Mouse (Mus musculus) neural tube, embryonic 13.5 days (tissue): ENCODE data around the gene Leng1. TPM values are rescaled to one million over a fixed set of nuclear protein-coding genes. Genes with fewer than 3 reads are reported as not detected.

ENCODE experiments used
- ATAC-seq: fragments of 200-750 bp; cut with Nextera tagmentation; 2 replicates; pipeline ENCODE4 v1.8.0; 2017; ENCODE audit warnings: low read depth, mild to moderate bottlenecking, moderate TSS enrichment, moderate library complexity
- H3K27ac ChIP-seq: fragments of 300-500 bp; sonication (generic); replicated peaks from 2 replicates; pipeline ENCODE4 v1.5.1; 2015; ENCODE audit warnings: moderate library complexity, mild to moderate bottlenecking, inconsistent platforms
- H3K27me3 ChIP-seq: fragments of 300-500 bp; sonication (generic); 2 replicates; pipeline ENCODE4 v1.6.1; 2015; ENCODE audit warnings: mild to moderate bottlenecking, inconsistent platforms
- H3K36me3 ChIP-seq: fragments of 300-500 bp; sonication (generic); 2 replicates; pipeline ENCODE4 v1.6.1; 2015; ENCODE audit warnings: mild to moderate bottlenecking, inconsistent platforms
- H3K4me1 ChIP-seq: fragments of 300-500 bp; sonication (generic); replicated peaks from 2 replicates; pipeline ENCODE4 v1.6.1; 2015; ENCODE audit warnings: inconsistent platforms
- H3K4me2 ChIP-seq: fragments of 300-500 bp; sonication (generic); 2 replicates; pipeline ENCODE4 v1.6.1; 2015; ENCODE audit warnings: inconsistent platforms, mild to moderate bottlenecking, moderate library complexity
- H3K4me3 ChIP-seq: fragments of 300-500 bp; sonication (generic); 2 replicates; pipeline ENCODE4 v1.5.1; 2015; ENCODE audit warnings: mild to moderate bottlenecking, inconsistent platforms
- H3K9ac ChIP-seq: fragments of 300-500 bp; sonication (generic); 2 replicates; pipeline ENCODE4 v1.6.1; 2015; ENCODE audit warnings: moderate library complexity, mild to moderate bottlenecking, inconsistent platforms
- H3K9me3 ChIP-seq: fragments of 300-500 bp; sonication (generic); 2 replicates; pipeline ENCODE4 v1.6.1; 2016; ENCODE audit warnings: inconsistent platforms
- WGBS: fragments of 180-500 bp; shearing (Covaris S2); methylation state at CpG from one replicate; pipeline ENCODE4 v1.1.7; 2015; 5-methylcytosine and 5-hydroxymethylcytosine counted together
- polyA plus RNA-seq: library from polyadenylated mRNA; unstranded; fragments of >200 nt; fragmentation: Nextera tagmentation; extraction: Ambion mirVana; gene quantifications from 2 replicates; pipeline ENCODE4 v1.2.1, GENCODE M21; 2015

The Leng1 gene
- polyA plus RNA-seq, 1 experiment from 2014 or later = 18.0 TPM

- peak overlapping the region; percentile 98 for H3K4me3 ChIP-seq
- H3K36me3 ChIP-seq = peaks cover 17% of the 10 kb centered on the region
- H3K9me3 ChIP-seq = no peaks in the 10 kb centered on the region
- H3K27ac ChIP-seq = peak overlapping the region; percentile 98
- peak overlapping the region; percentile 100 for H3K9ac ChIP-seq
- ATAC-seq = no peak; the same call in none of the 2 replicates
- peaks cover 47% of the 10 kb centered on the region for H3K4me1 ChIP-seq
- H3K27me3 ChIP-seq = no peaks in the 10 kb centered on the region
- WGBS = under 1% methylated on average over 53 of the region's 58 CpGs
- H3K4me2 ChIP-seq = peak overlapping the region; percentile 92
Observed at GRCm38 (mm10) chr7:3645488-3646025, 20.1 kb downstream of the Leng1 start.

GRCm38 (mm10) chr7:3644672-3645487 is 20.8 kb downstream of the Leng1 start, which contains the start of gene Cnot3:
Gene Cnot3 (plus strand): TSS chr7:3645268.
- WGBS = under 1% methylated on average over 56 of the region's 58 CpGs
- H3K36me3 ChIP-seq = peaks cover 19% of the 10 kb centered on the region
- peak within 1 kb of the TSS; percentile 92 for H3K4me2 ChIP-seq
- peak within 1 kb of the TSS; percentile 98 for H3K4me3 ChIP-seq
- ATAC-seq = peak; percentile 98
- H3K4me1 ChIP-seq = peaks cover 47% of the 10 kb centered on the region
- H3K27ac ChIP-seq = peak within 1 kb of the TSS; percentile 98
- H3K9me3 ChIP-seq = no peaks in the 10 kb centered on the region
- H3K9ac ChIP-seq = peak within 1 kb of the TSS; percentile 100
- H3K27me3 ChIP-seq = no peaks in the 10 kb centered on the region

DNA sequence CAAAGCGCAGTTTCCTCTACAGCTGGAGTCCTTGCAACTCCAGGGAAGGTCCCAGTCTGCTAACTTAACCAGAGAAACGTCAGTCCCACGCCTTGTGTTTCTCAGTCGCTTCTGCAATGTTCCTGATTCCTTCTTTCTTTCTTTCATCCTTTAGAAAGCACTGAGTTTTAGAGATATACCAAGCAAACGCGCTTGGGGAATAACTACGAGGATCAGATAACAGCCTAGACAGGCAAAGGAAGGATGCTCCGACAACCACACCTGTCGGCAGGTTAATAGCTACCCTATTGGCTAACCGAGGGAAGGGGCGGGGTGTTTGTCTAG is 21.3 kb downstream of the Leng1 start:
- peak overlapping the region; percentile 25; the same call in 1 of the 2 replicates for H3K27ac ChIP-seq
- H3K4me3 ChIP-seq = peak overlapping the region; percentile 98
- no peaks in the 10 kb centered on the region for H3K9me3 ChIP-seq
- H3K9ac ChIP-seq = peak overlapping the region; percentile 41; the same call in 1 of the 2 replicates
- H3K4me2 ChIP-seq = peak overlapping the region; percentile 66
- H3K4me1 ChIP-seq = peaks cover 43% of the 10 kb centered on the region
- no peaks in the 10 kb centered on the region for H3K27me3 ChIP-seq
- H3K36me3 ChIP-seq = peaks cover 25% of the 10 kb centered on the region
- ATAC-seq = peak; percentile 1; the same call in 1 of the 2 replicates
- WGBS = 2% methylated on average over 11 of the region's 11 CpGs

DNA sequence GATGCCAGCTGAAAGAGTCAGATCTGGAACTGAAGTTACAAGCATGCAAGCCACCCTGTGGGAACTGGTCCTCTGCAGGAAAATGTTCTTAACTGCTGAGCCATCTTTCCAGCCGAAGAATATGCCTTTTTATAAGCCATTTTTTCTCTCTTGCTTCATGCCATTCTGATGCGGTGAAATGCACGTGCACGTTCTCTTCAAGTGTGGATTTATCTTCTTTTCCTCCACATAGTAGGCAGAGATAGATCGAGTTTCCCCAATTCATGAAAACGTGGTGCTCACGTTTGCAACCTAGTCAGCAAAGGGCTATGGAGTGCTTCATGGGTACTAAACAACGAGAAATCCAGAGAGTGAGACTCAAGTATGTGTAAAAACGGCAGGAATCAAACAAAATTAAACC is 21.8 kb downstream of the Leng1 start:
- 26% methylated on average over 9 of the region's 9 CpGs for WGBS
- peaks cover 30% of the 10 kb centered on the region for H3K36me3 ChIP-seq
- no peak for ATAC-seq
- peak overlapping the region; percentile 25; the same call in 1 of the 2 replicates for H3K27ac ChIP-seq
- H3K4me2 ChIP-seq = peak overlapping the region; percentile 66
- H3K9ac ChIP-seq = peak overlapping the region; percentile 41; the same call in 1 of the 2 replicates
- no peaks in the 10 kb centered on the region for H3K9me3 ChIP-seq
- peak overlapping the region; percentile 98 for H3K4me3 ChIP-seq
- no peaks in the 10 kb centered on the region for H3K27me3 ChIP-seq
- peaks cover 38% of the 10 kb centered on the region for H3K4me1 ChIP-seq

DNA sequence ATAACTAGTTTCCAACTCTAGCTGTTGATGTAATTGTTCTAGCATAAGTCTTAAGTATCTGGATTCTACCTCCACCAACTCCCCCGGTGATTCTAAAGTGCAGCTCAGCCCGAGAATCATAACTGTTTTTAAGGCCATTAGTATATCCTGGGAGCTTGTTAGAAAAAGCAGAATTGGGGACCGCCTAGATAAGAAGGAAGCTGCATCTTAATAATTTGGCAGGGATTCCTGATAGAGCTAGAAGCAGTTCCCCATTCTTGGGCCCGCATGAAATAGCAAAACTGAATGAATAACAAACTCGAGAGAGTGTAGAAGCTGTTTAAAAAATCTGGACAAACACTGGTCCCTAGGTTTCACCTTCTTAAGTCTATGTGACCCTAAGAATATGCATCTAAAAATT is 22.2 kb downstream of the Leng1 start:
- Histone ChIP-seq H3K9ac (0 out of 2 replicates have a peak overlapping the region, but pooled peaks have one; percentile 41), H3K4me1 (peaks cover 34% of the 10 kb centered on the region), H3K36me3 (peaks cover 34% of the 10 kb centered on the region), H3K4me2 (peak overlapping the region; percentile 66), H3K9me3 (no peaks in the 10 kb centered on the region), H3K4me3 (no peak overlapping the region; the same call in 1 of the 2 replicates), H3K27me3 (no peaks in the 10 kb centered on the region), H3K27ac (no peak overlapping the region)
- 69% methylated on average over 5 of the region's 5 CpGs for WGBS
- ATAC-seq = no peak

DNA sequence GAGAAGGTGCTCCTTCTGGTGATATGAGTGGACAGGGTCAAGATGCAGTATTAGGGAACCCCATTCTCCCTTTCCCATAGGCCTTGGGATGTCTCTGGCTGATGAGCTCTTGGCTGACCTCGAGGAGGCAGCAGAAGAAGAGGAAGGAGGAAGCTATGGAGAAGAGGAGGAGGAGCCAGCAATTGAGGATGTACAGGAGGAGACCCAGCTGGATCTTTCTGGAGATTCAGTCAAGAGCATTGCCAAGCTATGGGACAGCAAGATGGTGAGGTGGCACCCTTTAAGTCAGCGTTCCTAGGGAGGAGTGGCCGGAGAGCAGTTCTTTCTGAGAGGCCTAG is 35.2 kb downstream of the Leng1 start:
- Histone ChIP-seq H3K9me3 (no peaks in the 10 kb centered on the region), H3K27ac (peak overlapping the region; percentile 69; the same call in 1 of the 2 replicates), H3K36me3 (peaks cover 38% of the 10 kb centered on the region), H3K27me3 (no peaks in the 10 kb centered on the region), H3K4me2 (peak overlapping the region; percentile 99), H3K9ac (peak overlapping the region; percentile 89), H3K4me1 (peaks cover 38% of the 10 kb centered on the region), H3K4me3 (peak overlapping the region; percentile 73)
- WGBS = 65% methylated on average over 3 of the region's 3 CpGs
- peak; percentile 9; the same call in 1 of the 2 replicates for ATAC-seq

DNA sequence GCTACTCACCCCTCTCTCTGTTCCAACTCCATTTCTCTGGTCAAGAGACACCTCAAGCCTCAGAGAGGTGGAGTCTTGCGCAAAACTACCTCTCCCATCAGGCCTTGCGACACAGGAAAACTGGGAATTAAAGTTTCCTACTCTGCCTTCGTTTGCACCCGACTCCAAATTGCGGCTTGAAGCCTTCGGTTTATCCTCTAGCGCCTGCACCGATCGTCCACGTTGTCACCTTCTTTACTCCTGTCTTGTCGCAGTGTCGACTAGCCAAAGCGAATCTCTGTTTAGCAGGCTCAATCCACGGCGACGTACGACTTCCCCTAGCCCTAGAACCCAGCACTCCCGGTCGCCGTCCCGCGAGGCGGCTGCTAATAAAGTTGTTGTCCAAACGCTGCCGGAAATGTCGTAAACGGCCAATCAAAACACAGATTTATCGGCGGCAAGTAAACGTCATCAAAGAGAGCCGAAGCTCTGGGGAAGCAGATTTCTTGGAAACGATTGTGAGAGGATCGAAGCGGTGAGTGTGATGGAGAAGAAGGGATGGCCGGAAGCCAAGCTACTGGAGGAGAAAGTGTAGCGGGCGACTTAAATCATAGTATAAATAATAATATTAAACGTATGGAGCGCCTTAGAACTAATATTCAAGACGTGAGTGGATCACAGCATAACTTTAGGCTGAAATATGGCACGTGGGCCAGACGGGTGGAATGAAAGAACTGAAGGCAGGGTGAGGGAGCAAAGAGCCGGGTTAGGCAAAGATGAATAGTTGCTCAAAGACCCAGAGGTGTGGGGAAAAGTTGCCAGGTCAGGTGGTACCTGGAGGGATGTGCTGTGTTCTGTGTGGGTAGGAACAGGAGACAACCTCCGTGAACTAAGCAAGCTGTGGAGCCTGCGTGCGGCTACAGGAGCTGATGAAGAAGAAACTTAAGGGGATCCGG is 35.8 kb downstream of the Leng1 start, which contains the start of the genes Tfpt and Prpf31:
Gene Tfpt, minus strand, starts transcription at position 387 of the 935 bp plus-strand sequence.
Gene Prpf31, plus strand, starts transcription at position 443 of the 935 bp plus-strand sequence.
- under 1% methylated on average over 47 of the region's 47 CpGs for WGBS
- H3K4me1 ChIP-seq = peaks cover 38% of the 10 kb centered on the region
- H3K36me3 ChIP-seq = peaks cover 35% of the 10 kb centered on the region
- H3K9me3 ChIP-seq = no peaks in the 10 kb centered on the region
- peak within 1 kb of the TSS; percentile 99 for H3K4me2 ChIP-seq
- H3K9ac ChIP-seq = peak within 1 kb of the TSS; percentile 89
- ATAC-seq = peak; percentile 85
- peak within 1 kb of the TSS; percentile 73 for H3K4me3 ChIP-seq
- H3K27me3 ChIP-seq = no peaks in the 10 kb centered on the region
- peak within 1 kb of the TSS; percentile 84 for H3K27ac ChIP-seq

GRCm38 (mm10) chr7:3629030-3629429 is 36.6 kb downstream of the Leng1 start:
- ATAC-seq = peak; percentile 60
- H3K4me1 ChIP-seq = peaks cover 38% of the 10 kb centered on the region
- peak overlapping the region; percentile 84; the same call in 1 of the 2 replicates for H3K27ac ChIP-seq
- H3K4me3 ChIP-seq = peak overlapping the region; percentile 73
- peak overlapping the region; percentile 89 for H3K9ac ChIP-seq
- H3K9me3 ChIP-seq = no peaks in the 10 kb centered on the region
- H3K4me2 ChIP-seq = peak overlapping the region; percentile 99
- 39% methylated on average over 4 of the region's 4 CpGs for WGBS
- peaks cover 37% of the 10 kb centered on the region for H3K36me3 ChIP-seq
- H3K27me3 ChIP-seq = no peaks in the 10 kb centered on the region

GRCm38 (mm10) chr7:3617242-3617995 is 48.2 kb downstream of the Leng1 start, which contains the start of gene Ndufa3:
Gene Ndufa3 (plus strand): TSS chr7:3617373.
- ATAC-seq = peak; percentile 96

GRCm38 (mm10) chr7:3616389-3617241 is 49.0 kb downstream of the Leng1 start:
- Histone ChIP-seq H3K9ac (no peak overlapping the region), H3K4me3 (peak overlapping the region; percentile 64), H3K36me3 (peaks cover 24% of the 10 kb centered on the region), H3K27me3 (no peaks in the 10 kb centered on the region), H3K27ac (no peak overlapping the region), H3K9me3 (no peaks in the 10 kb centered on the region), H3K4me2 (peak overlapping the region; percentile 87; the same call in 1 of the 2 replicates), H3K4me1 (peaks cover 13% of the 10 kb centered on the region)
- peak; percentile 52 for ATAC-seq
- 37% methylated on average over 6 of the region's 6 CpGs for WGBS

More at GRCm38 (mm10) chr7:3617242-3617995, 48.2 kb downstream of the Leng1 start, which contains the start of gene Ndufa3:
- peak within 1 kb of the TSS; percentile 82 for H3K9ac ChIP-seq
- H3K36me3 ChIP-seq = peaks cover 32% of the 10 kb centered on the region
- H3K27ac ChIP-seq = peak within 1 kb of the TSS; percentile 52
- no peaks in the 10 kb centered on the region for H3K9me3 ChIP-seq
- no peaks in the 10 kb centered on the region for H3K27me3 ChIP-seq
- H3K4me3 ChIP-seq = peak within 1 kb of the TSS; percentile 64
- 1% methylated on average over 32 of the region's 32 CpGs for WGBS
- peak within 1 kb of the TSS; percentile 87 for H3K4me2 ChIP-seq
- peaks cover 13% of the 10 kb centered on the region for H3K4me1 ChIP-seq
